Mouse (Mus musculus): Measurements from ENCODE around the gene Pacs2.

Pacs2 gene

DNA sequence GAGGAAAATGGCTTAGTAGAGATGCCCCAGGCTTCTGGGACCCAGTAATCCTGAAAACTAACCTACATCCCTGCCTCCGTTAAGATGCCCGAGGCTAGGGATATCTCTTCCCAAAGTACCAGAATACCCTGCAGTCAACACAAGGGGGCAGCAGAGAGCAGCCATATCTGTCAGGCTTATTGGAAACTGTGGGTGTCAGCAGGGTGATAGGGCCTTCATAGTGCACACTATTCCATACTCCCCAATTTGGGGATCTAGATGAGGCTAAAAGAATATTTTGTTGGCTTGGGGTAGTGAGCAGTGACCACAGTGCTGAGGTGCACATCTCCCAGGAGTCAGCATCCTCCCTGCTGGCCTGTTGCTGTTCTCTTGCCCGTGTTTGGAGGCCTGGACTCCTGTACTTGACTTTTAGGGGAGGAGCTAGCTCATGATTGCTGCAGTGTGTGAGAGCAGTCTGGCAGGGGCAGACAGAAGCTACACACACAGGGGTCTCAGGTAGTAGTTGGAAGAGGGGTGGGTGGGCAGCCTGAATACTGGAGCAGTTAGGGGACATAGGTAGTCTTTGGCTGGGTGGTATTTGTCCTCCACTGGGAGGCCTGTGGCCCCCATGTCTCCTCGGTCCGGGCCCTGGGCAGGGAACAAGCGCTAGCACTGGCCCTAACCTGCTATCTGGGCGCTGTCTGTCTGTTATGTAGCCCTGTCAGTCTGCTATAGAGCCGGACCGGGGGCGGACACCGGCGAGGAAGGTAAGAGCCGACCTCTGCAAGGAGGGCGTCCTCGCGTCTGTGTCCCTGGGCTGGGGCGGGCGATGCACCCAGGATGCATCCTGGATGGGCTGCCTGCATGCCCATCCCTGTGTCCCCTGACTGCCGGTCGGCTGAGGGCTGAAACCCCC is 105.5 kb downstream of the Pacs2 start:
- in situ Hi-C loops (cut with MseI, MboI) = no loop called here
